Mouse (Mus musculus): ENCODE data around the gene Klf12.

DNA sequence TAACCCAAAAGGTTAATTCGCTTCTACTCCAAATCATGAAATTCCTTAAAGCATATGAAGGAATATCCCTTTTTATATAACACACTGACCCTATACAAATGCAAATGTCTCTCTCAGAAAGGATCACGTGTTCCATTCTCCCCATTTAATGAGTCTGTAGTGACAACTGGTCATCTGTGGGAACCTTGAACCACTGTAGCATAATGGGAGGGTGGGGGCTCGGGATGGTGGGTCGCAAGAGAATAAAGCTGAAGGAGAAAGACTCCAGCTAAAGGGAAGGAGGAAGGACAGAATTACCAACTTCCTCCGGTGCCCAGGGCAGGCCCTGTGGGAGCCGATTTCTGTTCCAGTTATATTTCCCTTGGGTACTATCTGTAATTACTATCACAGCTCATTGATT, 180.7 kb downstream of the Klf12 start:
- no peak for TF ChIP-seq MYOD1 (IDR thresholded peaks at IDR 0.05; ENCODE audit: control insufficient read depth in 1 of 3, insufficient read length in 2 of 3, low read depth in 2 of 3)
- no peak for TF ChIP-seq POLR2A (IDR thresholded peaks at IDR 0.05; ENCODE audit: insufficient read length, low read depth)
- no peak for TF ChIP-seq POLR2AphosphoS2 (IDR thresholded peaks at IDR 0.05; ENCODE audit: insufficient read length, low read depth)
- TF ChIP-seq USF1 (IDR thresholded peaks at IDR 0.05; ENCODE audit: low read depth), result no peak
- no peak for TF ChIP-seq E2F4 (IDR thresholded peaks at IDR 0.05; ENCODE audit: insufficient read depth)
- no peak for TF ChIP-seq MYOG (IDR thresholded peaks at IDR 0.05; ENCODE audit: control insufficient read depth in 1 of 3, insufficient read depth in 1 of 3, insufficient read length in 2 of 3, low read depth in 2 of 3)
